Mouse (Mus musculus) mouse embryonic stem cell (cell line): ENCODE measurements around the gene Pak1.

ENCODE experiments used
- in situ Hi-C, 2 experiments: fragments of 300-500 bp; cut with MboI; formaldehyde crosslinking; loops; 1 replicate in 1 of 2; 3 replicates in 1 of 2; pipeline ENCODE4 v1.14.3; 2019 to 2020; ENCODE audit warnings: low sequenced_read_pairs in 2 of 2, low pct_unique_long_range_greater_than_20kb in 1 of 2, mixed read lengths in 1 of 2; ENCODE audit not compliant: unreplicated experiment in 1 of 2

Gene Pak1

GRCm38 (mm10) chr7:97838574-97838973 is 50.2 kb downstream of the Pak1 start:
- in situ Hi-C loops: no loop called here

DNA sequence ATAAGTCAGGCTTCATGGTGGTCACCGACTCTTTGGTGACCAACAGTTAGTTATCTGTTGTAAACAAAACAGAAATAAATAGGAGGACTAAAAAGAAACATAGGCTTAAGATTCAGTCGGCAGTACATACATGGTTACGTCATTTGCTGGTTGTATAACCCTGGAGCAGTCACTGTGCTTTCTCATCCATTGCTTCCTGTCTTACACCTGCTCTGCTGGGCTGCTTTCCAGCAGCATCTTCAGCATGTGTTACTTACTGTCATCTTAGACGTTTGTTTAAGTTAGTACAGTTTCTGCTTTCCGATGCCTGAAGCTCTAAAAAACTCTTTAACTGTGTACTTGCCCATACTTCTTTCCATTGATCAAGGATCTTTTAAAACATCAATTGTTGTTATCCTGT is 53.0 kb downstream of the Pak1 start:
- in situ Hi-C loops: loop anchor here in 1 of 2 experiments (10.0 kb wide), 1 partner anchor 87 kb away; no protein-coding TSS in a partner anchor

- in situ Hi-C loops: loop anchor here in 1 of 2 experiments (10.0 kb wide), 1 partner anchor 88 kb away; no protein-coding TSS in a partner anchor
Observed at GRCm38 (mm10) chr7:97842332-97842731, 54.0 kb downstream of the Pak1 start.

DNA sequence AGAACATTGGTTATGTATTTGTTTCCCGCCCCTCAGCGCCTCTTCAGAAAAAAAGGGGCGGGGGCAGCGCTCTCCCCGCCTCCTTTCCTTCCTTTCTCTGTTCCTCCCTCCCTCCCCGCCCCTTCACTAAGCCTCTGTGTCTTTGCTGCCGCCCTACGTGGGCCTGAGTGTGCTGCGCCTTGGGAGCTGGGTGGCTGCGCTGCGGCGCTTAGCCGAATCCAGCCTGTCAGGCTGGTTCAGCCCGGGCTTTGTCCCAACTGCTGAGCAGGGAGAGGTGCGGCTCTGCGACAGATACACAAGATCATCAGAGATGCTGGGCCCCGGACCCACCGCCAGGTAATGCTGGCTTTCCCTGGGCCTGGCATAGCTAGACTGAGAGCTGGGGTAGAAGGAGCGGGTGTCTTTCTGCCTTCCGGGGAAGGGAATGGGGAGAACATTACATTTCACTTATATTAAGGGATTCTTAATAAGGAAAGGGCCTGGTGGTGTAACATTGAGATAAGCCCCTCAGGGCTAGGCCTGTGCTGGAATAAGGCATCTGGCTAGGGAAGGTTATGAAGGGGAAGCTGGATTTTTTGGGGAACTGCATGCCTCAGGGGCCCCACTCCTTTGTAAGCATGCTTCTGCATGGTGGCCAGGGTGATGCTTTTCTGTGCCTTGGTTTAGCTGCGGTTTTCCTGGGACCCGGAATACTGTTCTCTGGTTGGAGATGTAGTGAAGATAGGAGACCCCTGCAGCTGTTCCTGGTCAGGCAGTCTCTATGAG is 54.6 kb downstream of the Pak1 start:
- in situ Hi-C loops: loop anchor here in 1 of 2 experiments (10.0 kb wide), 1 partner anchor 88 kb away; no protein-coding TSS in a partner anchor

DNA sequence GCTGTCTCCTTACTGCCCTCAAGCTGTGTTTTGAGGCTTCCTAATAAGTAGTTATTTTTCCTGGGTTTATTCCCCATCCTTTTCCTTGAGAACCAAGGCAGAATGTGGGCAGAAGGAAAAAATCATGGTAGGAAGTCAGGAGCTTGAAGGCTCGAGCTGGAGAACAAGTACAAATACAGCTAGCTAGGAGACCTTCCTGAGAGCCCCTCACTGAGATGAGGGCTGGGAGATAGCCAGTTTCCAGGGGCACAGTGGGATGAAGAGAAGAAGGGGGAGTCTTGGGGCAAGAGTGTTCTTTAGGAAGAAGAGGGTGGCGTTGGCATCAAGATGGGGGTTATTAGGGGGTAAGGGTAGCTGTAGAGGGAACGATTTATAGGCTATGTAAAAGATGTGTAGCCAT is 56.1 kb downstream of the Pak1 start:
- in situ Hi-C loops: loop anchor here in 1 of 2 experiments (10.0 kb wide), 1 partner anchor 90 kb away; no protein-coding TSS in a partner anchor

- in situ Hi-C loops: loop anchor here in 1 of 2 experiments (10.0 kb wide), 1 partner anchor 91 kb away; no protein-coding TSS in a partner anchor
Observed at GRCm38 (mm10) chr7:97845546-97845945, 57.2 kb downstream of the Pak1 start.

GRCm38 (mm10) chr7:97846539-97846938 is 58.2 kb downstream of the Pak1 start:
- in situ Hi-C loops: loop anchor here in 1 of 2 experiments (10.0 kb wide), 1 partner anchor 92 kb away; no protein-coding TSS in a partner anchor

DNA sequence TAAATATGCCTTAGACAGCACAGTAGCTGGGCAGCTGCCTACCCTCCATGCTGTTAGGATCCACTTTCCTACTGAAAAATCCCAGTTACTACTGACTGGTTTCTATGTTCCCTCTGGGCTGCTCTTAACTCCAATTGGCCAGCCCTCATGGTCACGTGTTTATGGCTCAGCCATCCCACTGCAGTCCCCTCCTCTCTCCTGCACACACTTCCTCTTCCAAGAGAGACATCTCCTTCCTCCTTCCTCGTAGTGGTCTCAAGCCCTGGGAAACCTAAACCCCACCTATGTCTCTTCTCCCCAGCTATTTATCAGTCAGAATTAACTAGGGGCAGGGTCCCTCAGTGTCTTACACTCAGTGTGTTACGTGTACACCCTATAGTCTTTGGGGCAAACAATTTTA is 61.2 kb downstream of the Pak1 start:
- in situ Hi-C loops: loop anchor here in 1 of 2 experiments (10.0 kb wide), 1 partner anchor 95 kb away; no protein-coding TSS in a partner anchor

DNA sequence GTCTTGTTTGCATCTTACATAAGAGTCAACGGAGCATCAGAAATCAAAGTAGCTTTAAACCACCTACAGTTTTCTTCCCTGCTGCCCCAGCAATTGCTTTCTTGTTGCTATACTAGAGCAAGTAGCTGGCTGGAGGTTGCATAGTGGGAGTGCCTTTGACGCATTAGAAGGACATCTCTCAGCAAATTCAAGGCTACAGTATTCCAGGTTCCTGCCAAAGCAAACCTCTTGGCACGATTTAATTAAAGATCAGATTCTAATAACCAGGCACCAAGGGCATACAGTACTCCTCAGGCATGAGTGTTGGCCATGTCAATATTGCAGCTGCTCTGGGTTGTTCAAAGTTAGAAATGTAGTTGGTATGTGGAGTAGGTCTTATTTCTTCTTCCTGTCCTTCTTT is 62.0 kb downstream of the Pak1 start:
- in situ Hi-C loops: no loop called here

DNA sequence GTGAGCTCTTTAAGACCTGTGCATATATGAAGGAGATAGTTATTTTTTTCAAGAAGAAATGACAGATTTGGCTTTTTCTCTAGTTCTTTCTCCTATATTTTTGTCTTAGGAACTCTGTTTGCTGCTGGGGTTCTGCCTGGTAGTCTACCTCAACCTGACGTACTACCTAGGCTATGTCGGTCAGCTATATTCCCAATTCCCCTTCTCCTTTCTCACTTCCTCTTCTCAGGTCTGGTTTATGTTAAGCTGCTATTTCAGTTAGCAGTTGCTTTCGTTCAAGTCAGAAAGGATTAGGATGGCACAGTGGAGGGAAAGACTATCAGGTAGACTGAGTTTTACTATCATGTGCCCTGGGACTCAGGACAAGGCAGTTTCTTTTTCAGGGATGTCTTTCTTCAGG is 75.2 kb downstream of the Pak1 start:
- in situ Hi-C loops: no loop called here

DNA sequence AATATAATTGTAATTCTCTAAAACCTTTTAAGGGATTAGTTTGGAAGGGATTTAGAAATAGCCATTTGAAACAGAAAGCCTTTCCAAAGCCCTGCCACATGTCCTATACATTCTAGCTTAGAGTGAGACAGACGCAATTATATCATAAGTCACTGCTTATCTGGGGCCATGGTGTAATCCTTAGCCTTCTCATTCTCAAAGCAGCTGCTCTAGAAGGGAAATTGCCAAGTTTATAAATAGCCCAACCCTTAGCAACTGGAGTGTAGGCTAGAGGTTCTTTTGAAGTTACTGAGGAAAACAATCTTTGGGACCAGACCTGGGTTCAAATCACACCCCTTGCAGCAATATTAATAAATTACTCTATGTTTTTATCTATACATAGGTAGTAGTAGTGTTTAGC is 76.2 kb downstream of the Pak1 start:
- in situ Hi-C loops: no loop called here

DNA sequence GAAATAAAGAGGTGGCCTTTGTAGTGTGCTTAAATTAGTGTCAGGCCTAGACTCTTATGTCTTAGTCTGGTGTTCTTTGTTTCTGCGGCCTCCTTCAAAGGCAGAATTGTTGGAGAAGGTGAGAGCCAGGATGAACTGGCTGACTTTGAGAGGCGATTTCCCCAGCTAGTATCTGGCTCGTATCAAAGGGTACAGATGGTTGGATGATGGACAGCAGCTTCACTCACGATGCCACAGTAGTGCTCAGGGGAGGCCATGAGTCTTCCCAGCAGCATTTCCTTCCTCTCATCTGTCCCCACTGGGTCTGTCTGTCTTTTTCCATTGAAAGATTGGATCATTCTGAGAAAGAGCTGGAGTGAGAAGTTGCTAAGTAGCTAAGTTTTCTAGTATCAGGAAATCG is 79.5 kb downstream of the Pak1 start:
- in situ Hi-C loops: no loop called here

DNA sequence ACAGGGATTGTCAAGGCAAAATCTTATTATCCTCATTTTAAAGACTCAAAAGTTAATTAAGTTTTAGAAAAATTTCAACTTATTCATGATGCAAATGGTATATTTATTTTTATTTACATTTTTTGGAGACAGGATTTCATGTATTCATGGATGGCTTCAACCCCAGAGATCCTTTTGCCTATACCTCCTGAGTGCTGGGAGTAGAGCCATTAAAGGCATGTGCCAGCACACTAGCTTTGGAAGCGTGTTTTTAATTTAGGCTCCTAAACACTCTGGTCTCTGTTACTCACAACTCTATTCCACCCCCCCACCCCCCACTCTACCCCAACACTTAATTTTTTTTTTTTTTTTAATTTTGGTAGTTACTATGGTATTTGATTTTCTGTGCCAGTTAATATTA is 80.4 kb downstream of the Pak1 start:
- in situ Hi-C loops: no loop called here

- in situ Hi-C loops: no loop called here
Observed at GRCm38 (mm10) chr7:97872396-97872795, 84.1 kb downstream of the Pak1 start.

- in situ Hi-C loops: no loop called here
Observed at GRCm38 (mm10) chr7:97873317-97873716, 85.0 kb downstream of the Pak1 start.

DNA sequence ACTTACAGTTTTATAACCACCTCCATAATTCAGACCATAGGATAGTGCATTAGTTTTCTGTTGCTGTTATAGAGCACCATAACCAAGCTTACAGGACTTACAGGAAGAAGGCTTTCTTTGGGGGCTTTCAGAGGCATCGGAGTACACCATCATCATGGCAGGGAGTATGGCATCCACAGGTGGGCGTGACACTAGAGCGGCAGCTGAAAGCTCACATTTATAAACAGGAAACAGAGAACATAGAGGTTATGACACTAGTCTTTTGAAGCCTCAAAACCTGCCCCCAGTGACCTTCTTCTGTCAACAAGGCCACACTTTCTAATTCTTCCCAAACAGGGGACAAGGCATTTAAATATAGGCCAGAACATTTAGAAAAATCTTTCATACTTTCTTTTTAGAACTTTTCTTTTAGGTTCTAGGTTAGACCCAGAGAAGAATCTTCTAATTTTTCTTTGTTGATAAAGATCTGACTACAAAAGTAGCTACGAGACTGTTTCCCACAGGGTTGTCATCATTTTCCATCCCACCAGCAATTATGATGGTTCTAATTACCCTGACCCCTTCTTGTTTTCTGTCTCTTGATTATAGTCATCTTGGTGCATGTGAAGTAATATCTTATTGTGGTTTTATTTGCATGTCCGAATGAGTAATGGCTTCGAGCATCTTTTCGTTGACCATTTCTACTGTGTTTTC is 89.7 kb downstream of the Pak1 start:
- in situ Hi-C loops: no loop called here

GRCm38 (mm10) chr7:97911646-97912045 is 123.3 kb downstream of the Pak1 start:
- in situ Hi-C loops: no loop called here

DNA sequence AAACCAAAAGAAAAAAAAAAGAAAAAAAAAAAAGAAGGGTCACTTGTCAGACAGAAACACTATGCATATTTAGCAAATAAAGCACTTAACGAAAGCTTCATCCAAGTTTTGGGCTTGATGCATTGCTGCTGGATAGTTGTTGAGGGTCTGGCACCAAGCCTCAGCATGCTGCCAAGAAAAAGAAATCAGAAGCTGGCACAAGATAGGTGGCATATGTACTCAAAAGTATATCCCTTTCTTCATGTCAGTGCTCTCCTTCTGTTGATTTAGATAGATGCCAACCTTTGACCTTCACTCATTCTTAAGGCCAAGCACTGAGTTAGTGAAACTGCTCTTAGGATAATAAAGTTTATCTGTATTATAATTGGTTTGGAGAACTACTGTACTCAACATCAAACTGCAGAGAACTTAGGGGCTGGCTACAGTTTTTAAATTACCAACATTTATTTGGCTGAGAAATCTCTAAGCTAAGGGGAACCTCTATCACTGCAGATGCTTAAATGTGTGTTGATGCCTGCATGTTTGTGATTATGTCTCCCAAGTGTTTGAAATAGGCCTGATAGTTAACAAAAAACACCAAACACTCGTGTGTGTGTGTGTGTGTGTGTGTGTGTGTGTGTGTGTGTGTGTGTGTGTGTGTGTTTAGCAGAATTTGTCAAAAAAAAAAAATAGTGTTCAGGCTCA is 126.6 kb downstream of the Pak1 start:
- in situ Hi-C loops: no loop called here

DNA sequence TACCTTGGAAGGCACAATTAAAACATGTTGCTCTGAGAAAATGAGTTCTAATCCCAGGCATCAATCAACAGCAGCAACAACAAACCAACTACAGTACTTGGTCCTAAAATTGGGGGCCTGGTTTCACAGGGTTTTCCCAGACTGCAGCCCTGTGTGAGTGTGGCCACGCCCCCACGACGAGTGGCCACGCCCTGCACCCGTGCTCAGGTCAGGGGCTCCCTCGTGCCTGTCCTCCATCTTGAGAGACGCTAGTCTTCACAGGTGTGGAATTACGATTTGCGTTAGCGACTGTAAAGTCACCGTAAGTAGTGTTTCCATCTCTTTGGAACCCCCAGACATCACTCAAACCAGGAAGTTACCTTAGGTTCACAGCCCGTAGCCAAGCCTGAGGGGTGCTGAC is 131.4 kb downstream of the Pak1 start, which contains the start of gene Gdpd4:
Gene Gdpd4 (plus strand): TSS at position 214 of the 400 bp plus-strand sequence.
- in situ Hi-C loops: no loop called here
